Mouse (Mus musculus) E14TG2a.4 (cell line): ENCODE data around the gene Sptbn4.

Source experiments
- H3K27me3 ChIP-seq: 2 replicates; pipeline ENCODE4 v1.6.1; 2014; ENCODE audit warnings: low read length, control low read depth; ENCODE audit not compliant: insufficient read depth
- H3K36me3 ChIP-seq: 2 replicates; pipeline ENCODE4 v1.6.1; 2014; ENCODE audit warnings: low read length, control low read depth; ENCODE audit not compliant: insufficient read depth
- H3K4me1 ChIP-seq: replicated peaks from 2 replicates; pipeline ENCODE4 v1.6.1; 2014; ENCODE audit warnings: low read depth, low read length, control low read depth
- H3K4me3 ChIP-seq: replicated peaks from 2 replicates; pipeline ENCODE4 v1.5.1; 2014; ENCODE audit warnings: mild to moderate bottlenecking, low read length
- H3K9me3 ChIP-seq: 2 replicates; pipeline ENCODE4 v1.6.1; 2014; ENCODE audit warnings: low read length, control low read depth
- CTCF ChIP-seq: conservative IDR thresholded peaks from 2 replicates; pipeline ENCODE4 v1.5.1; 2014; ENCODE audit warnings: low read length
- NANOG ChIP-seq: IDR thresholded peaks from 2 replicates; pipeline ENCODE4 v1.6.1; 2014; ENCODE audit warnings: borderline replicate concordance, low read length, mixed read lengths
- POU5F1 ChIP-seq: IDR thresholded peaks from 2 replicates; pipeline ENCODE4 v1.6.1; 2014; ENCODE audit warnings: low read length, borderline replicate concordance

The Sptbn4 gene

DNA sequence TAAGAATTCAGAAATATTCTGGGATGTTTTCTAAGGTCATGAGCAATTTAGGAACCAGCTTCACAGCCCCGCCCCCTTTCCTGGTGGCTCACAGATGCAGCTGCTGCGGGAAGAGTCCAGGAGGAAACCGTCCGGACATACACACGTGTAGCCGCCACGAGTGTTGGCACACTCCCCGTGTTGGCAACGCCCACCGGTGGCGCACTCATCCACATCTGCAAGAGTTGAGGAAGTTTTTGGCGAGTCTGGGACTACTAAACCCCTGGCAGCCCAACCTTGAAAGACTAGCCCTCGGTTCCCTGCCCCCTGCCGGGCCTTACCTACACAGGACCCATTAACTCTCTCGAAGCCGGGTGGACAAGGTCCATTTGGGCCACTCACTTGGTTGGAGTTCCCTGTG, 118.8 kb downstream of the Sptbn4 start:
- TF ChIP-seq POU5F1 (no peak), CTCF (no peak), NANOG (no peak)
- Histone ChIP-seq H3K9me3 (no peaks in the 10 kb centered on the region), H3K4me3 (peak overlapping the region; percentile 85), H3K36me3 (peaks cover 42% of the 10 kb centered on the region), H3K27me3 (no peaks in the 10 kb centered on the region), H3K4me1 (peaks cover 79% of the 10 kb centered on the region)

DNA sequence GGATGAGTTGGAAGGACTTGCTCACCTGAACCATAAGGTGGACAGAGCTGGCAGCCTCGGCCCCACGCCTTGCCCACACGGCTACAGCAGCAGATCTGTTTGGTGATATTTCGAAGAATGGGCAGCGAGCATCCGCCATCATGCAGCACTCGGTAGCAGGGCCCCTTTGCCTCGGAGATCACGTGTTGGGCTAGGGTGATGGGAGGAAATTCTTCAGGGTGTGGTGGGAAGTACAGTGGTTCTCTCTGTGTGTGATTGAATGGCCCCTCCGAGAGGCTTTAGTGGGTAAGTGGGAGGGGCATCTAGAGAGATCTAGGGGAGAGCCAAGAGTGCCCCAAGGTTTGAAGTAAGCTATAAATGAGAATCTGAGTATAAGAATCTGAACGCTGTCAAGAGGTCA, 119.3 kb downstream of the Sptbn4 start:
- H3K4me3 ChIP-seq = peak overlapping the region; percentile 85
- no peak for TF ChIP-seq NANOG
- H3K27me3 ChIP-seq = no peaks in the 10 kb centered on the region
- H3K4me1 ChIP-seq = peaks cover 84% of the 10 kb centered on the region
- H3K9me3 ChIP-seq = no peaks in the 10 kb centered on the region
- H3K36me3 ChIP-seq = peaks cover 46% of the 10 kb centered on the region

DNA sequence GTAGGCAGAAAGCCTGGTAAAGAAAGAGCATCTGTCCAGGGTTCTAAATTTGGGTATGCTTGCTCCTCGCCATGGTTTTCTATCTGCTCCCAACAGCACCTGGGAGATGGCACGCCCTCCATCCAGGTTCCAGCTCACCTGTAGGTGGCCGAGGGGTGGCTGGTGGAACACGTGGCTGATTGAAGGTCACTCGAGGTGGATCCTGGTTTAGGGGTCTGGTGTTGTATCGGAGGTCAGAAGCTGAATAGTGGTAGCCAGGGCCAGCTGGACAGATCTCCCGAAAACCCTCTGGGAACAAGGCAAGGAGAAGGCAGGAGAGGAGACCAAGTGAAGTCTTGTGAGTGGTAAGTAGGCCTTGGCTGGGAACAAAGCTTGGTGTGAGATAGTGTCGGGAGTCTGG, 120.0 kb downstream of the Sptbn4 start:
- TF ChIP-seq CTCF = no peak
- no peak for TF ChIP-seq NANOG
- no peak for TF ChIP-seq POU5F1
- Histone ChIP-seq H3K4me3 (peak overlapping the region; percentile 85), H3K27me3 (no peaks in the 10 kb centered on the region), H3K36me3 (peaks cover 53% of the 10 kb centered on the region), H3K4me1 (peaks cover 88% of the 10 kb centered on the region), H3K9me3 (no peaks in the 10 kb centered on the region)

DNA sequence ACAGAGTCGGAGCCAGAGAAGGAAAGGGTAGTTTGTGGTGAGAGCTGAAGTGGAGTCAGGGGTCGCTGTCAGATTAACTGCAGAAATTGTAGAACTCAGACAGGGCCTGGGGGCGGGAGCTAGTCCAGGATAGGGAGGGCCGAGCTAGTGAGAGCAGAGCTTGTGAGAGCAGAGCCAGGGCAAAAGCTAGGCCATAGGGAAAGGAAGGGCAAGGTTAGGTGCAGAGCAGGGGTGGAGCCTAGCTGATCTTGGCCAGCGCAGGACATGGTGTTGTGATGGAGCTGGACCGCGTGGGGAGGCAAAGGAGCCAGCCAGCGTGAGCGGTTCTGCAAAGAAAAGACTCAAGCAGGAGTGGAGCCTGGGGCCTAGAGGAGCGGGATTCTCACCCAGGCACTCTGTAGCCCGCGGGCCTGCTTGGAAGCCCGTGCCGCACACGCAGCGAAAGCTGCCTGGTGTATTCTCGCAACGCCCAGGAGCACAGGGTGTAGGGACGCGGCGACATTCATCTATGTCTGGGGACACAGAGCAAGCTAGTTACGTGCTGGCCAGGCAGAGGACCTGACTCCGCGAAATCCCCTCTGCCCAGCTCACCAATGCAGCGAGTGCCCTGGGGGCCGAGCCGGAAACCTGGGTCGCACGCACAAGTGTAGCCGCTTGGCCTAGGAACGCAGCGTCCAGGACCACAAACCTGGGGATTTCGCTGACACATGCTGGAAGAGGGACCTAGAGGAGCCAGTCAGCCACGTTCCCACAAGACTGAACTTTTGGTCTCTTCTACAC, 121.2 kb downstream of the Sptbn4 start:
- Histone ChIP-seq H3K4me3 (peak overlapping the region; percentile 85), H3K9me3 (no peaks in the 10 kb centered on the region), H3K36me3 (peaks cover 64% of the 10 kb centered on the region), H3K27me3 (no peaks in the 10 kb centered on the region), H3K4me1 (peaks cover 90% of the 10 kb centered on the region)
- TF ChIP-seq NANOG (no peak), CTCF (no peak), POU5F1 (no peak)

DNA sequence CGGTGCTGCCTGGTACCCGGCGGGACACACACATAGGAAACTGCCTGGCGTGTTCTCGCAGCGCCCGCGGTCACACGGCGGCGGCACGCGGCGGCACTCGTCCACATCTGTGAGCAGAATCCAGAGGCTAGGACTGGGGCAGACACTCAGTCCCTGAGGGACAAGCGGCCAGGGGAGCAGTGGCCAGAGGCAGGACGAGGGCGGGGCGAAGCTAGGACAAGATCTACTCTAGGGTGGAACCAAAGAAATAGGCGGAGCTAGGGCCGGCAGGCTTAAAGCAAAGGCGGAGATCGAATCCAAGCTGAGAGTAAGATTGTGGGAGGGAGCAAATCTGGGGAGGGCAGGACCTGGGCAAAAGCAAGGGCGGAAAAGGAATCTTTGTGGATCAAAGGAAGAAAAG, 121.8 kb downstream of the Sptbn4 start:
- Histone ChIP-seq H3K9me3 (no peaks in the 10 kb centered on the region), H3K36me3 (peaks cover 70% of the 10 kb centered on the region), H3K27me3 (no peaks in the 10 kb centered on the region), H3K4me1 (peaks cover 94% of the 10 kb centered on the region), H3K4me3 (peak overlapping the region; percentile 85)
- no peak for TF ChIP-seq POU5F1
- TF ChIP-seq NANOG = no peak
- no peak for TF ChIP-seq CTCF

DNA sequence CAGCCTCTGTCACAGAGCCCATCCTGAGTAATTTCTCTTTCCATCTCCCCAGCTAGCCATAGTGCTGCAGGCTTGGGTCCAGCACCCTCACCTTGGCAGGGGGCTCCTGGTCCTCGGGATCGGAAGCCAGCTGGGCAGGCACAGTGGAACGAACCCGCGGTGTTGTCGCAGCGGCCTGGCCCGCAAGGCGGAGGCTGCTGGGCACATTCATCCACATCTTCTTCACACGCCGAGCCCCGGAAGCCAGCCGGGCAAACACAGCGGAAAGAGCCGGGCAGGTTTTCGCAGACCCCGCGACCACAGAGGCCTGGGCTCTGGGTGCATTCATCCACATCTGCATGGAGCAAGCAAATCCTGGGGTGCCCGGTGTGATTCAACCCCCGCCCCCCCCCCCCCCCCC, 122.6 kb downstream of the Sptbn4 start:
- no peak for TF ChIP-seq CTCF
- TF ChIP-seq POU5F1 = no peak
- no peak for TF ChIP-seq NANOG
- Histone ChIP-seq H3K36me3 (peaks cover 77% of the 10 kb centered on the region), H3K27me3 (no peaks in the 10 kb centered on the region), H3K9me3 (no peaks in the 10 kb centered on the region), H3K4me1 (peaks cover 95% of the 10 kb centered on the region), H3K4me3 (peak overlapping the region; percentile 85)

DNA sequence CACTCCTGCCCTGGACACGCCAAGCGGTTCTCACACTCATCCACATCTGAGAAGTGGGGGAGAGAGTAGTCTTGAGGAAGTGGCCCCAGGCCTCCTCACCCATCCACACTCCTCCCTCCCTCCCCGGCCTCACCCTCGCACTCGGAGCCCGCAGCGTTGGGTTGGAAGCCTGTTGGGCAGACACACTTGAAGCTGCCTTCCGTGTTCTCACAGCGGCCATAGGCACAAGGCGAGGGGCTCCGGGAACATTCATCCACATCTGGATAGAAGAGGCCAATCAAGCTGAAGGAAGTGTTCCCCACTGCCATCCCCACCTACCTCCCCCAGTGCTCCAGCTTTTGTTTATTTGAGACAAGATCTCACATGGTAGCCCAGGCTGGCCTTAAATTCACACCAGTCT, 123.3 kb downstream of the Sptbn4 start:
- H3K4me1 ChIP-seq = peaks cover 98% of the 10 kb centered on the region
- H3K4me3 ChIP-seq = no peak overlapping the region; the same call in 1 of the 2 replicates
- peaks cover 85% of the 10 kb centered on the region for H3K36me3 ChIP-seq
- TF ChIP-seq NANOG = no peak
- TF ChIP-seq POU5F1 = no peak
- TF ChIP-seq CTCF = no peak
- H3K9me3 ChIP-seq = no peaks in the 10 kb centered on the region
- H3K27me3 ChIP-seq = no peaks in the 10 kb centered on the region

DNA sequence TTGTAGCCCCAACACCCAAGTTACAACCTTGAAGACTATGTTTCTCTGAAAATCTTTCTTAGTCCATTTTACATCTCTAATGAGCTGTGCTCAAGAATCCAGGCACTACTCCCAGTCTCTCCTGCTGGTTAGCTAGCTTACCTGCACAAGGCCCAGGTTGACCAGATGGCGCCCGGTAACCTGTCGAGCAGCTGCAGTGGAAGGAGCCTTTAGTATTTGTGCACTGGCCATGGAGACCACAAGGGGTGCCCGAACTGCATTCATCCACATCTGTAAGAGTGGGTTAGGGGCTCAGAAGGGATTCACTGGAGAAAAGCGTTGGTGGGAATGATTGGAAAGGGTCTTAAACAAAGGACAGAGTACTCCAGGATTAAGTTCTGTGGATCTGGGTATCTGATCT, 124.5 kb downstream of the Sptbn4 start:
- peak overlapping the region; percentile 37; the same call in 1 of the 2 replicates for H3K4me3 ChIP-seq
- TF ChIP-seq POU5F1 (no peak), NANOG (no peak), CTCF (0 out of 2 replicates have a peak, but pooled peaks have one; percentile 7)
- no peaks in the 10 kb centered on the region for H3K9me3 ChIP-seq
- no peaks in the 10 kb centered on the region for H3K27me3 ChIP-seq
- H3K4me1 ChIP-seq = peaks cover 93% of the 10 kb centered on the region
- H3K36me3 ChIP-seq = peaks cover 90% of the 10 kb centered on the region

DNA sequence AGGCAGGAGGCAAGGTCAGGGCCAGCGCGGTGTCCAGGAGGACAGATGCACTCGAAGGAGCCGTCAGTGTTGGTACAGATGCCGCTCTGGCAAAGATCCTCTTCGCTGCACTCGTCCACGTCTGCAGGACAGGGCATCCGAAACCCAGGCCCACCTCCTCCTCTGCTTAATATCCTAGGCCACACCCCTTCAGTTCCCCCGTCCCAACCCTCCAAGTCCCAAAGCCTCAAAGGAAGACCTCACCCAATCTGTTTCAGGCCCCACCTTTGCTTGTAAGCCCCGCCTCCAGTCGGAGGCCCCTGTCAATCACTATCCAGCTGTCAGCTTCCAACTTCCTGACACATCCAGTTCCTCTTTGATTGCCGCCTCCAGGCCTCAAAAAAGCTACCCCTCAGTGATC, 125.2 kb downstream of the Sptbn4 start:
- Histone ChIP-seq H3K4me1 (peaks cover 86% of the 10 kb centered on the region), H3K36me3 (peaks cover 90% of the 10 kb centered on the region), H3K4me3 (peak overlapping the region; percentile 64), H3K27me3 (no peaks in the 10 kb centered on the region), H3K9me3 (no peaks in the 10 kb centered on the region)
- TF ChIP-seq POU5F1 = no peak
- TF ChIP-seq CTCF = no peak
